Mouse (Mus musculus): ENCODE data around the gene Kcnq4. TPM values are rescaled to one million over a fixed set of nuclear protein-coding genes. Genes with fewer than 3 reads are reported as not detected.

The Kcnq4 gene
- polyA plus RNA-seq, 1 experiment, result 0.86 TPM

- Histone ChIP-seq H3K4me1 (ENCODE audit: control insufficient read depth, insufficient read depth, low read length) (no peaks in the 10 kb centered on the region), H3K27me3 (replicated peaks; ENCODE audit: control insufficient read depth, insufficient read depth, low read length) (peaks cover 1% of the 10 kb centered on the region), H3K36me3 (ENCODE audit: control insufficient read depth, insufficient read depth, low read length) (no peaks in the 10 kb centered on the region), H3K4me3 (ENCODE audit: insufficient read depth, low read depth, low read length) (no peak overlapping the region), H3K27ac (ENCODE audit: insufficient read depth, low read depth, low read length) (no peak overlapping the region)
- TF ChIP-seq POLR2A (IDR thresholded peaks at IDR 0.05; ENCODE audit: low read depth, low read length), result no peak
- no peak for TF ChIP-seq CTCF (conservative IDR thresholded peaks at IDR 0.05; ENCODE audit: insufficient read depth, insufficient read length, low read depth, low read length)
- DNase-seq, result no peak
- 37% methylated on average over 7 of the region's 7 CpGs for WGBS
Observed at GRCm38 (mm10) chr4:120650208-120650592, 98.2 kb downstream of the Kcnq4 start.

GRCm38 (mm10) chr4:120649369-120650207 lies 98.8 kb downstream of the Kcnq4 start:
- no peak for DNase-seq
- TF ChIP-seq CTCF (conservative IDR thresholded peaks at IDR 0.05; ENCODE audit: insufficient read depth, insufficient read length, low read depth, low read length) (no peak), POLR2A (IDR thresholded peaks at IDR 0.05; ENCODE audit: low read depth, low read length) (no peak)
- 7% methylated on average over 55 of the region's 55 CpGs for whole genome bisulfite sequencing
- Histone ChIP-seq H3K4me1 (ENCODE audit: control insufficient read depth, insufficient read depth, low read length) (no peaks in the 10 kb centered on the region), H3K36me3 (ENCODE audit: control insufficient read depth, insufficient read depth, low read length) (no peaks in the 10 kb centered on the region), H3K27me3 (replicated peaks; ENCODE audit: control insufficient read depth, insufficient read depth, low read length) (peaks cover 1% of the 10 kb centered on the region), H3K4me3 (ENCODE audit: insufficient read depth, low read depth, low read length) (no peak overlapping the region), H3K27ac (ENCODE audit: insufficient read depth, low read depth, low read length) (no peak overlapping the region)

Other genes starting within 250 kb of the Kcnq4 start
- 0.15 and 0.31 TPM in 2 replicates for gene Slfnl1, start 216.4 kb downstream of the Kcnq4 start, polyA plus RNA-seq (2012; rRNA removed)
- 6.8 and 8.3 TPM in 2 replicates for gene Ctps, start 178.3 kb downstream of the Kcnq4 start, polyA plus RNA-seq (2012; rRNA removed)
- not detected in 2 replicates for gene Gm8439, start 159.9 kb downstream of the Kcnq4 start, polyA plus RNA-seq (2012; rRNA removed)
- 4.2 and 5.9 TPM in 2 replicates for gene Cited4, start 82.0 kb downstream of the Kcnq4 start, polyA plus RNA-seq (2012; rRNA removed)
- gene Nfyc, start 83.0 kb upstream of the Kcnq4 start, polyA plus RNA-seq (2012; rRNA removed), result 218 and 287 TPM in 2 replicates
- gene Rims3, start 106.2 kb upstream of the Kcnq4 start, polyA plus RNA-seq (2012; rRNA removed), result 0.27 and 0.39 TPM in 2 replicates
- 3.4 and 4.1 TPM in 2 replicates for gene Exo5, start 176.4 kb upstream of the Kcnq4 start, polyA plus RNA-seq (2012; rRNA removed)
- gene Zfp69, start 203.1 kb upstream of the Kcnq4 start, polyA plus RNA-seq (2012; rRNA removed), result 1.3 and 1.4 TPM in 2 replicates